Mouse (Mus musculus) layer of hippocampus, adult 2 months (tissue): ENCODE measurements around the gene Pin1. TPM values are rescaled to one million over a fixed set of nuclear protein-coding genes. Genes with fewer than 3 reads are reported as not detected.
A peak's percentile ranks its signal among the peaks of the same experiment; 100 is the strongest.
"Not testable (repeated sequence)": the region's sequence is repeated elsewhere in the genome, so short reads cannot be mapped to it uniquely, and the experiment has no call there.

Experiments used
- DNase-seq, 2 experiments: peaks; one replicate each; pipeline ENCODE4 v3.0.0; 2022; ENCODE audit warnings: low spot score in 2 of 2
- H3K27ac ChIP-seq: fragments of 200-600 bp; 2 replicates; pipeline ENCODE4 v1.8.1; 2022
- H3K4me3 ChIP-seq: fragments of 200-600 bp; 2 replicates; pipeline ENCODE4 v1.8.1; 2022; ENCODE audit warnings: mild to moderate bottlenecking
- CTCF ChIP-seq: fragments of 200-600 bp; conservative IDR thresholded peaks from 2 replicates; pipeline ENCODE4 v1.8.1; 2022; ENCODE audit warnings: antibody characterized with exemption, mild to moderate bottlenecking, moderate library complexity
- total RNA-seq, 2 experiments: library from RNA; stranded (reverse); gene quantifications; 2 replicates each; pipeline ENCODE4 v1.2.3; 2021

Pin1 gene
- total RNA-seq, 2 experiments from 2014 or later = 32.8 to 34.0 TPM

- Histone ChIP-seq H3K4me3 (no peak overlapping the region), H3K27ac (peak overlapping the region; percentile 86)
- TF ChIP-seq CTCF = no peak
- no peak for DNase-seq
Measured at GRCm38 (mm10) chr9:20664982-20665637, 13.2 kb downstream of the Pin1 start.

DNA sequence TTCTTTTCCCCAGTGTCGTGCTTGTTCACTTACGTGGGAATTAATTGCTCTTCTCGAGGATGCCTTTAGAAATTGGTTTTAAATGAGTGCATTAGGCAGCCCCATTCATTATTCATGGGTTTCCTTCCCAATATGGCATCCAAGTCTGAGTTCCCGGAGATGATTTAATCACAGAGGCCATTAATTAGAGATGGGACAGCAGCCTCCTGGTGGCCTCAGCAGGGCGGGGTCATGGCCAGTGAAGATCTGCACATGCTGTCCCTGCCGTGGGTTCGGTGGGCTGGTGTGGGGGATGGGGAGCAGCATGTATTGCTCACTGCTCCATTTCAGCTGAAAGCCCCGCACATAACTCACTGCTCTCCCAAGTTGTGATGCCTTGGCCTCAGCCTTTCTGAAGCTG lies 14.0 kb downstream of the Pin1 start:
- DNase-seq = no peak
- peak overlapping the region; percentile 86 for H3K27ac ChIP-seq
- no peak for TF ChIP-seq CTCF
- no peak overlapping the region for H3K4me3 ChIP-seq

DNA sequence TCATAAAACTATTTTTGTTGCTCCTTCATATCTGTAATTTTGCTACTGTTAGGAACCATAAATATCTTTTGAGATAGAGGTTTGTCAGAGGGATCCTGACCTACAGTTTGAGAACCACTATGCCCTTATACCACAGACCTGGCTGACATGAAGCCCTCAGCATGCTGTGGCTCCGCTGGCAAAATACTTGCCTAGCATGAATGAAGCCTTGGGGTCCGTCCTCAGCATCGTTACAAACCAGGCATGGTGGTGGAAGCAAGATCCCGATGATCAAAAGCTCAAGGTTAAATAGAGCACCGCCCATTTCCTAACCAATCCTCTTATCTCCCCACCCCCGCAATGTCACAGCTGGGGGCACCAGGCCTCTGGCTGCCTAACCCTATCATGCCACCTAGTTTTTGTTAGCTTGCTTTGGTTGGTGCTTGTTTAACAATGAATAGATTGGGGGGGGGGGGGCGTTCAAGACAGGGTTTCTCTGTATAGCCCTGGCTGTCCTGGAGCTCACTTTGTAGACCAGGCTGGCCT lies 14.7 kb downstream of the Pin1 start:
- no peak for DNase-seq
- no peak for TF ChIP-seq CTCF
- Histone ChIP-seq H3K4me3 (no peak overlapping the region), H3K27ac (no peak overlapping the region; the same call in 1 of the 2 replicates)

- H3K4me3 ChIP-seq = no peak overlapping the region
- no peak for TF ChIP-seq CTCF
- DNase-seq = no peak
- no peak overlapping the region for H3K27ac ChIP-seq
Measured at GRCm38 (mm10) chr9:20668065-20668464, 16.2 kb downstream of the Pin1 start.

- no peak for TF ChIP-seq CTCF
- no peak for DNase-seq
- Histone ChIP-seq H3K27ac (no peak overlapping the region), H3K4me3 (no peak overlapping the region)
Measured at GRCm38 (mm10) chr9:20672047-20672446, 20.2 kb downstream of the Pin1 start.

- Histone ChIP-seq H3K27ac (no peak overlapping the region), H3K4me3 (no peak overlapping the region)
- no peak for DNase-seq
- TF ChIP-seq CTCF = no peak
Measured at GRCm38 (mm10) chr9:20677892-20678291, 26.0 kb downstream of the Pin1 start.

GRCm38 (mm10) chr9:20680378-20680958 lies 28.6 kb downstream of the Pin1 start:
- TF ChIP-seq CTCF = no peak
- DNase-seq = no peak
- Histone ChIP-seq H3K27ac (no peak overlapping the region), H3K4me3 (no peak overlapping the region)

DNA sequence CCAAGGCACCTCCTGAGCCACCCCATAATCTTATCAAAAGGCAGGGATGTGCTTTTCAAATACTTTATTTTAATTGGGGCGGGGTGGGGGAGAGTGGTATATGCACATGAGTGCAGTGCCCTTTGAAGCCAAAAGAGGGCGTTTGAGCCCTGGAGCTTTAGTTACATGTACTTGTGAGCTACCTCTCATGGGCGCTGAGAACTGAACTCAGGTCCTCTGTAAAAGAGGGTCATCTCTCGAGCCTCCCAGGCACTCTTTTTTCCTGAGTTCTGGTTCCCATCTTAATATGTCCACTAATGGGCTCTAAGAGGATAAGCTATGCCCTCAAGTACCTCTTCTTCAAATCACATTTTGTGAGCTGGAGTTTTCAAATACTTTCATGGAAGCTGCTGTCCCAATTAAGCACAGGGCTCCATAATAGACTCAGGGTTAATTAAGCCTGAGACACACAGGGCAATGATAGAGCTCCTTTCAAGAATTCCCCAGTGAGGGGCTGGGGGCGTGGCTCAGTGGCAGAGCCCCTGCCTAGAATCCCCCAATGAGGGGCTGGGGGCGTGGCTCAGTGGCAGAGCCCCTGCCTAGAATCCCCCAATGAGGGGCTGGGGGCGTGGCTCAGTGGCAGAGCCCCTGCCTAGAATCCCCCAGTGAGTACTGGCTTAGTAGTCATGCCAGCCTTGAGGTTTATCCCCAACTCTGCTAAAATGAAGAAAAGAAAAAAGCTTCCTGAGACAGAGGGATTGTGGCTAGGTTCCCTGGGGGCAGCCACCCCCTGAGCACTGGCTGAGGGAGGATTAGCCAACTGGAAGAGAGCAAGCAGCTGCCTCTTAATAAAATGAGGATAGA lies 29.9 kb downstream of the Pin1 start:
- Histone ChIP-seq H3K27ac (peak overlapping the region; percentile 43; the same call in 1 of the 2 replicates), H3K4me3 (no peak overlapping the region)
- DNase-seq = no peak
- TF ChIP-seq CTCF = peak; percentile 27

- peak overlapping the region; percentile 43; the same call in 1 of the 2 replicates for H3K27ac ChIP-seq
- H3K4me3 ChIP-seq = no peak overlapping the region
- TF ChIP-seq CTCF = no peak
- DNase-seq = no peak
Measured at GRCm38 (mm10) chr9:20682389-20682722, 30.5 kb downstream of the Pin1 start.

- Histone ChIP-seq H3K4me3 (no peak overlapping the region), H3K27ac (peak overlapping the region; percentile 64)
- TF ChIP-seq CTCF = no peak
- DNase-seq = no peak
Measured at GRCm38 (mm10) chr9:20685081-20685861, 33.4 kb downstream of the Pin1 start.

DNA sequence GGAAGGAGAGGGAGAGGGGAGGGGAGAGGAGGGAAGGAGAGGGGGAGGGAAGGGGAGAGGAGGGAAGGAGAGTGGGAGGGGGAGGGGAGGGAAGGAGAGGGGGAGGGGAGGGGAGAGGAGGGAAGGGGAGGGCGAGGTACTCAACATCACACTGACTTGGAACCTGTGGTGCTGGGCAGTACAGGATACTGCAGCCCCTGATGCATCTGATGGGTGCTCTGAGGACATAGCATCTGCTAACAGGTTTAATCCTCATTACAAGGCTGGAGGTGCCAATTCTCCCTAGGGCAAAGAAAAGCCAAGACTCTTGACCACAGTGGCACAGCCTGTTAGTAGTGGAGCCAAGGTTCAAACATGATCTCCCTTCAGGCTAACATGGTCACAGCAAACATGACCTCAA lies 37.5 kb downstream of the Pin1 start:
- Histone ChIP-seq H3K4me3 (no peak overlapping the region), H3K27ac (no peak overlapping the region)
- no peak for DNase-seq
- no peak for TF ChIP-seq CTCF

- TF ChIP-seq CTCF = no peak
- DNase-seq = no peak
- H3K27ac ChIP-seq = no peak overlapping the region
- no peak overlapping the region for H3K4me3 ChIP-seq
Measured at GRCm38 (mm10) chr9:20689913-20690312, 38.0 kb downstream of the Pin1 start.

GRCm38 (mm10) chr9:20690449-20690848 lies 38.6 kb downstream of the Pin1 start:
- not testable (repeated sequence) for H3K27ac ChIP-seq, DNase-seq, H3K4me3 ChIP-seq
